Mouse (Mus musculus) midbrain, embryonic 12.5 days (tissue): ENCODE measurements around the gene Tent4b. TPM values are rescaled to one million over a fixed set of nuclear protein-coding genes. Genes with fewer than 3 reads are reported as not detected.
A peak's percentile ranks its signal among the peaks of the same experiment; 100 is the strongest.
"Not testable (repeated sequence)": the region's sequence is repeated elsewhere in the genome, so short reads cannot be mapped to it uniquely, and the experiment has no call there.

Source experiments
- ATAC-seq: fragments of 200-750 bp; cut with Nextera tagmentation; 2 replicates; pipeline ENCODE4 v1.8.0; 2017; ENCODE audit warnings: low read depth, moderate TSS enrichment, moderate library complexity; ENCODE audit not compliant: low FRiP score
- H3K27ac ChIP-seq: fragments of 300-500 bp; sonication (generic); replicated peaks from 2 replicates; pipeline ENCODE4 v1.5.1; 2016; ENCODE audit warnings: mild to moderate bottlenecking
- H3K27me3 ChIP-seq: fragments of 300-500 bp; sonication (generic); 2 replicates; pipeline ENCODE4 v1.6.1; 2016; ENCODE audit warnings: mild to moderate bottlenecking
- H3K36me3 ChIP-seq: fragments of 300-500 bp; sonication (generic); 2 replicates; pipeline ENCODE4 v1.6.1; 2016
- H3K4me1 ChIP-seq: fragments of 300-500 bp; sonication (generic); 2 replicates; pipeline ENCODE4 v1.6.1; 2016
- H3K4me2 ChIP-seq: fragments of 300-500 bp; sonication (generic); replicated peaks from 2 replicates; pipeline ENCODE4 v1.6.1; 2016; ENCODE audit warnings: mild to moderate bottlenecking, moderate library complexity
- H3K4me3 ChIP-seq: fragments of 300-500 bp; sonication (generic); 2 replicates; pipeline ENCODE4 v1.5.1; 2016; ENCODE audit warnings: mild to moderate bottlenecking
- H3K9ac ChIP-seq: fragments of 300-500 bp; sonication (generic); replicated peaks from 2 replicates; pipeline ENCODE4 v1.6.1; 2016; ENCODE audit warnings: mild to moderate bottlenecking, moderate library complexity
- H3K9me3 ChIP-seq: fragments of 300-500 bp; sonication (generic); 2 replicates; pipeline ENCODE4 v1.6.1; 2016; ENCODE audit warnings: mild to moderate bottlenecking
- WGBS: fragments of 180-500 bp; shearing (Covaris S2); methylation state at CpG from one replicate; pipeline ENCODE4 v1.1.7; 2016; 5-methylcytosine and 5-hydroxymethylcytosine counted together
- polyA plus RNA-seq: library from polyadenylated mRNA; unstranded; fragments of >200 nt; fragmentation: Nextera tagmentation; extraction: Ambion mirVana; gene quantifications from 2 replicates; pipeline ENCODE4 v1.2.1, GENCODE M21; 2016

The Tent4b gene
- polyA plus RNA-seq, 1 experiment from 2014 or later: 11.8 TPM

- Histone ChIP-seq H3K27ac (peak overlapping the region; percentile 97), H3K27me3 (no peaks in the 10 kb centered on the region), H3K4me2 (peak overlapping the region; percentile 92), H3K9ac (peak overlapping the region; percentile 85), H3K9me3 (no peaks in the 10 kb centered on the region), H3K4me3 (peak overlapping the region; percentile 76), H3K4me1 (peaks cover 36% of the 10 kb centered on the region), H3K36me3 (no peaks in the 10 kb centered on the region)
- WGBS: under 1% methylated on average over 75 of the region's 117 CpGs
- peak; percentile 63 for ATAC-seq
Measured at GRCm38 (mm10) chr8:88199700-88200601, 938 bp downstream of the Tent4b start.

GRCm38 (mm10) chr8:88200724-88201495, 1.9 kb downstream of the Tent4b start:
- Histone ChIP-seq H3K4me3 (peak overlapping the region; percentile 76), H3K27me3 (no peaks in the 10 kb centered on the region), H3K9me3 (no peaks in the 10 kb centered on the region), H3K4me2 (peak overlapping the region; percentile 92), H3K27ac (no peak overlapping the region), H3K4me1 (peaks cover 37% of the 10 kb centered on the region), H3K36me3 (no peaks in the 10 kb centered on the region), H3K9ac (peak overlapping the region; percentile 85)
- WGBS: 15% methylated on average over 10 of the region's 10 CpGs
- ATAC-seq: no peak

- Histone ChIP-seq H3K4me2 (peak overlapping the region; percentile 92), H3K9me3 (no peaks in the 10 kb centered on the region), H3K27me3 (no peaks in the 10 kb centered on the region), H3K9ac (no peak overlapping the region; the same call in 1 of the 2 replicates), H3K4me3 (peak overlapping the region; percentile 76), H3K27ac (no peak overlapping the region), H3K36me3 (no peaks in the 10 kb centered on the region), H3K4me1 (peaks cover 40% of the 10 kb centered on the region)
- ATAC-seq: no peak
- 43% methylated on average over 3 of the region's 3 CpGs for WGBS
Measured at GRCm38 (mm10) chr8:88201641-88202040, 2.6 kb downstream of the Tent4b start.

DNA sequence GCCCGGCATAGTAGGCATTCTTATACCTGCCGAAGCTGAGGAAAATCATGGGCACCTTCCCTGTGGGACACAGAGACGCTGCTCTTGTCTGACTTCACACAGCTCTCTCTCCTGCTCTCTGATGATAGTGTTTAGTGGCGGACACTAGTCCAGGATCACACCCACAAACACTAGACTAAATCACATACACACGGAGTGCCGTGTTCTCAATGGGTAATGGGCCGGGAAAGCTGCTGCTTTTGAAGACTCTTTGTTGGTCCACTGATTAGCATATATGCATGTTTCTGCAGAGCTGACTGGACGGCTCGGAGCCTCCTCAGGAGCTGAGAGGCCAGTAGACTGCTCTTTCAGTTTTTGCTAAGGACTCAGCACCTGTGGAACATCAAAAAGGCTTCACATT, 7.0 kb downstream of the Tent4b start:
- Histone ChIP-seq H3K9ac (no peak overlapping the region), H3K4me1 (peaks cover 31% of the 10 kb centered on the region), H3K36me3 (0 out of 2 replicates have a peak, but pooled peaks cover 5% of the 10 kb centered on the region), H3K4me3 (no peak overlapping the region), H3K9me3 (no peaks in the 10 kb centered on the region), H3K4me2 (no peak overlapping the region), H3K27me3 (no peaks in the 10 kb centered on the region), H3K27ac (no peak overlapping the region)
- 69% methylated on average over 9 of the region's 9 CpGs for WGBS
- no peak for ATAC-seq

- ATAC-seq: no peak
- Histone ChIP-seq H3K4me3 (no peak overlapping the region), H3K9me3 (no peaks in the 10 kb centered on the region), H3K27ac (no peak overlapping the region), H3K4me1 (peaks cover 18% of the 10 kb centered on the region), H3K36me3 (0 out of 2 replicates have a peak, but pooled peaks cover 5% of the 10 kb centered on the region), H3K27me3 (no peaks in the 10 kb centered on the region), H3K9ac (no peak overlapping the region), H3K4me2 (no peak overlapping the region)
- 95% methylated on average over 7 of the region's 7 CpGs for WGBS
Measured at GRCm38 (mm10) chr8:88207121-88207821, 8.3 kb downstream of the Tent4b start.

DNA sequence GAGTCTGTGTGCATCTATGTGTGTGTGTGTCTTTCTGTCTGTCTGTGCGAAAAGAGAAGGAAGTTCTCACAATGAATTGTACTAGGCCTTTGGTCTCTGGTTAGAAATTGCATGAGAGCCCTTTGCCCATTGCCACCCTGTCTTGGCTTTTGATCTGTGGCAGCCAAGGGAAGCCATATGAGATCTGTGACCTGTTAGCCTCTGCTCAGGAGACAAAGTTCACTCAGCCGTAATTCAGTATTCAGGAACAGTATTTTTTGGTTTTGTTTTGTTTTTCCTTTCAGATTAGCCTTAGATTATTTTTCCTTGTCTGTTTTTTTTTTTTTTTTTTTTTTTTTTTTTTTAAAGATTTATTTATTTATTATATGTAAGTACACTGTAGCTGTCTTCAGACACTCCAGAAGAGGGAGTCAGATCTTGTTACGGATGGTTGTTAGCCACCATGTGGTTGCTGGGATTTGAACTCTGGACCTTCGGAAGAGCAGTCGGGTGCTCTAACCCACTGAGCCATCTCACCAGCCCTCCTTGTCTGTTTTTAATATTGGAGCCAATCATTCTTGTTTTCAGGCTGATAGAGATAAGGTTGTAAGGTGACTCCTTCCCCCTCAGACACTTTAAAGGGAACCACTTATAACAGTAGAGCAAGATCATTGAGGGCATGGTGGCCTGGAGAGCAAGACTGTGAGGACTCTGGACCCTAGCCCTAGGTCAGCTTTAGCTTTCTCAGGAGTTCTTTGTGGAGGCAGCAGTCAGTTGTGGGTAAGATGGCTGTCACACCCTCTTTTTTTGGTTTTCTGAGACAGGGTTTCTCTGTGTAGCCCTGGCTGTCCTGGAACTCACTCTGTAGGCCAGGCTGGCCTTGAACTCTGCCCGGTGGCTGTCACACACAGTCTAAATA, 11.2 kb downstream of the Tent4b start:
- not testable (repeated sequence) for H3K9ac ChIP-seq, H3K4me1 ChIP-seq, H3K27me3 ChIP-seq, H3K4me2 ChIP-seq, H3K9me3 ChIP-seq, ATAC-seq, H3K4me3 ChIP-seq, H3K27ac ChIP-seq, H3K36me3 ChIP-seq
- 89% methylated on average over 5 of the region's 6 CpGs for WGBS

GRCm38 (mm10) chr8:88221353-88221752, 22.3 kb downstream of the Tent4b start:
- Histone ChIP-seq H3K36me3 (no peaks in the 10 kb centered on the region), H3K9me3 (no peaks in the 10 kb centered on the region), H3K4me3 (no peak overlapping the region), H3K27me3 (no peaks in the 10 kb centered on the region), H3K4me1 (peaks cover 25% of the 10 kb centered on the region), H3K9ac (no peak overlapping the region), H3K27ac (no peak overlapping the region), H3K4me2 (no peak overlapping the region)
- no peak for ATAC-seq
- WGBS: 74% methylated on average over 4 of the region's 4 CpGs

GRCm38 (mm10) chr8:88225358-88225757, 26.3 kb downstream of the Tent4b start:
- 0 out of 2 replicates have a peak overlapping the region, but pooled peaks have one; percentile 13 for H3K4me2 ChIP-seq
- 10% methylated on average over 5 of the region's 5 CpGs for WGBS

DNA sequence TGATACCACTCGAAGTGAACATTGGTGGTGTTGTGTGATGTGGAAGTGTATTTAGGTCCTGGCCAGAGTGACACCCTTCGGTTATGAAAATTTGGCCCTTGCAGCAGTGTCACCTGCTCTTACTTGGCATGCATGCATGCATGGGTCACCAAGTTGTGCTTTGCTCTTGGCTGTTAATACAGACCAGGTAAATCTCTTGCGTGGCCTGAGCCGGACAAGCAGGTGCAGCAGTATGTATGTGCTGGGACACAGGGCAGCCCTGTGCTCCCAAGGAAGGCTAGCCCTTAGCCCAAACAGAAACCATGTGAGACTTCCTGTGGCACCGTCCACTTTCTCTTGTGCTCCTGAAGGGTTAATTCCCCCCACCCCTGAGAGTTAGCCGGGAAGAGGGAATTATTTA, 28.8 kb downstream of the Tent4b start:
- 69% methylated on average over 6 of the region's 6 CpGs for WGBS
- H3K36me3 ChIP-seq: no peaks in the 10 kb centered on the region

More at GRCm38 (mm10) chr8:88225358-88225757, 26.3 kb downstream of the Tent4b start:
- H3K4me1 ChIP-seq: peaks cover 41% of the 10 kb centered on the region
- H3K27ac ChIP-seq: peak overlapping the region; percentile 71
- ATAC-seq: peak; percentile 16; the same call in 1 of the 2 replicates
- peak overlapping the region; percentile 7; the same call in 1 of the 2 replicates for H3K9ac ChIP-seq
- no peak overlapping the region for H3K4me3 ChIP-seq
- no peaks in the 10 kb centered on the region for H3K27me3 ChIP-seq
- H3K9me3 ChIP-seq: no peaks in the 10 kb centered on the region
- no peaks in the 10 kb centered on the region for H3K36me3 ChIP-seq

DNA sequence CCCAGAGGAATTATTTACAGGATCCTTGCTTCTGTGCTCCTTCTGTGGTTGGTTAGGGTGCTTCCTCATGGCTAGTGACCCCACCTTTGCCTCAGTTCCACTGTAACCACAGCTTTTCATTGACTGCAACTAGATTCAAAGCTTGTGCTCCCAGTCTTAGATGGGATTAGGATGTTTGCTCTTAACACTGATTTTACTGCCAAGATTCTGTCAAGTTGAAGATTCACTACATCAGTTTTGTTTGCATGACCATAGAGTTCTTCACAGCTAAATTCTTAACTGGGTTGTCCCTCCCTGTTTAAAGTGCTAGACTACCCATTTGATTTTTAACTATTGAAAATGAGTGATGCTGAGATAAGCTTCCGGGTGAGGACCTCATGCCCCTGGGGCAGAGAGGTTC, 29.3 kb downstream of the Tent4b start:
- no peaks in the 10 kb centered on the region for H3K9me3 ChIP-seq
- no peaks in the 10 kb centered on the region for H3K27me3 ChIP-seq
- H3K9ac ChIP-seq: no peak overlapping the region
- no peaks in the 10 kb centered on the region for H3K36me3 ChIP-seq
- H3K4me1 ChIP-seq: peaks cover 35% of the 10 kb centered on the region
- no peak for ATAC-seq
- H3K4me2 ChIP-seq: no peak overlapping the region
- no peak overlapping the region for H3K27ac ChIP-seq
- H3K4me3 ChIP-seq: no peak overlapping the region
- 68% methylated on average over 1 of the region's 1 CpGs for WGBS

More for the DNA sequence above, 28.8 kb downstream of the Tent4b start:
- no peak overlapping the region for H3K4me2 ChIP-seq
- no peak overlapping the region for H3K4me3 ChIP-seq
- no peak overlapping the region for H3K27ac ChIP-seq
- no peaks in the 10 kb centered on the region for H3K27me3 ChIP-seq
- no peak overlapping the region for H3K9ac ChIP-seq
- H3K4me1 ChIP-seq: peaks cover 35% of the 10 kb centered on the region
- no peaks in the 10 kb centered on the region for H3K9me3 ChIP-seq
- ATAC-seq: no peak

DNA sequence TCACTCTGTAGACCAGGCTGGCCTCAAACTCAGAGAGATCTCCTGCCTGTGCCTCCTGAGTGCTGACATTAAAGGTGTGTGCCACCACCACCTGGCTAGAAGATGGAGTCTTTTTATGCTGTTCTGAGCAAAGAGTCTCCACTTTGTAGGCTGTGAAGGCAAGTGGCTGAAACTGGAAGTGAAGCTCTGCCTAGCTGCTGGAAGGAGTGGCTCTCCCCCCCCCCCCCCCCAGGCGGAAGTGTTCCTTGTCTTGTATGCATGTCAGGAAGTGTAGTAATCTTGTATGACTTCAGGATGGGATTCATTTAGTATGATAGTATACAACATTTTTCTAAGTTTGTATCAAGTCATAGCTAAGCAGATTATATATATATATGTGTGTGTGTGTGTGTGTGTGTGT, 29.8 kb downstream of the Tent4b start:
- H3K4me2 ChIP-seq: no peak overlapping the region
- no peak for ATAC-seq
- no peak overlapping the region for H3K27ac ChIP-seq
- WGBS: 57% methylated on average over 1 of the region's 1 CpGs
- no peak overlapping the region for H3K9ac ChIP-seq
- H3K4me1 ChIP-seq: peaks cover 35% of the 10 kb centered on the region
- H3K27me3 ChIP-seq: no peaks in the 10 kb centered on the region
- no peak overlapping the region for H3K4me3 ChIP-seq
- H3K9me3 ChIP-seq: no peaks in the 10 kb centered on the region
- no peaks in the 10 kb centered on the region for H3K36me3 ChIP-seq
